Mouse (Mus musculus): ENCODE results near the gene Olfr94. TPM values are rescaled to one million over a fixed set of nuclear protein-coding genes. Genes with fewer than 3 reads are reported as not detected.

Gene Olfr94
- total RNA-seq, 2 experiments from 2014 or later: not detected

Other genes with a start within 250 kb of the Olfr94 start
- 10 to 100 TPM; 56.0 to 61.3 TPM for gene Ppp1r11, start 249.3 kb downstream of the Olfr94 start, total RNA-seq (2021)
- gene Znrd1, start 242.4 kb downstream of the Olfr94 start, total RNA-seq (2021): 10 to 100 TPM; 24.9 to 29.3 TPM
- gene Znrd1as, start 242.4 kb downstream of the Olfr94 start, total RNA-seq (2021): 1 to 10 TPM; 7.2 to 7.3 TPM
- gene 2410137M14Rik, start 219.8 kb downstream of the Olfr94 start, total RNA-seq (2021): not detected
- under 1 TPM; 0.29 to 0.43 TPM for gene H2-M5, start 211.5 kb downstream of the Olfr94 start, total RNA-seq (2021)
- gene Zfp57, start 199.8 kb downstream of the Olfr94 start, total RNA-seq (2021): 10 to 100 TPM in 1 of 2 experiments, 1 to 10 TPM in 1; 9.7 to 14.5 TPM
- gene Mog, start 177.6 kb downstream of the Olfr94 start, total RNA-seq (2021): not detected
- gene Gabbr1, start 155.0 kb downstream of the Olfr94 start, total RNA-seq (2021): 10 to 100 TPM; 21.6 to 22.4 TPM
- gene Olfr90, start 112.5 kb downstream of the Olfr94 start, total RNA-seq (2021): not detected
- gene Olfr91, start 102.7 kb downstream of the Olfr94 start, total RNA-seq (2021): not detected
- gene Olfr92, start 80.9 kb downstream of the Olfr94 start, total RNA-seq (2021): not detected
- not detected for gene Olfr93, start 39.5 kb downstream of the Olfr94 start, total RNA-seq (2021)
- not detected for gene Ubd, start 7.1 kb downstream of the Olfr94 start, total RNA-seq (2021)
- not detected for gene Olfr95, start 12.1 kb upstream of the Olfr94 start, total RNA-seq (2021)
- not detected for gene Olfr96, start 19.2 kb upstream of the Olfr94 start, total RNA-seq (2021)
- gene Olfr97, start 36.3 kb upstream of the Olfr94 start, total RNA-seq (2021): not detected
- not detected for gene Olfr98, start 62.8 kb upstream of the Olfr94 start, total RNA-seq (2021)
- gene H2-M3, start 69.2 kb upstream of the Olfr94 start, total RNA-seq (2021): 1 to 10 TPM; 1.5 to 2.0 TPM
- gene Olfr99, start 82.5 kb upstream of the Olfr94 start, total RNA-seq (2021): not detected
- gene Olfr101, start 103.3 kb upstream of the Olfr94 start, total RNA-seq (2021): not detected
- gene Olfr102, start 116.1 kb upstream of the Olfr94 start, total RNA-seq (2021): not detected
- not detected for gene Olfr103, start 138.7 kb upstream of the Olfr94 start, total RNA-seq (2021)
- not detected for gene Olfr104-ps, start 158.6 kb upstream of the Olfr94 start, total RNA-seq (2021)
- gene Olfr105-ps, start 178.0 kb upstream of the Olfr94 start, total RNA-seq (2021): not detected
- gene Olfr106-ps, start 189.4 kb upstream of the Olfr94 start, total RNA-seq (2021): not detected
- gene Olfr107, start 198.2 kb upstream of the Olfr94 start, total RNA-seq (2021): not detected
- gene Olfr108, start 244.5 kb upstream of the Olfr94 start, total RNA-seq (2021): not detected